Mouse (Mus musculus): Measurements from ENCODE around the gene Gm4981. TPM values are rescaled to one million over a fixed set of nuclear protein-coding genes. Genes with fewer than 3 reads are reported as not detected.
A peak's percentile ranks its signal among the peaks of the same experiment; 100 is the strongest.

Gene Gm4981
- not detected for polyA plus RNA-seq (2012; fragmentation: generic; extraction: Trizol)
- long read RNA-seq, experiment 1 = 0 reads
- long read RNA-seq, experiment 2 = 0 reads

DNA sequence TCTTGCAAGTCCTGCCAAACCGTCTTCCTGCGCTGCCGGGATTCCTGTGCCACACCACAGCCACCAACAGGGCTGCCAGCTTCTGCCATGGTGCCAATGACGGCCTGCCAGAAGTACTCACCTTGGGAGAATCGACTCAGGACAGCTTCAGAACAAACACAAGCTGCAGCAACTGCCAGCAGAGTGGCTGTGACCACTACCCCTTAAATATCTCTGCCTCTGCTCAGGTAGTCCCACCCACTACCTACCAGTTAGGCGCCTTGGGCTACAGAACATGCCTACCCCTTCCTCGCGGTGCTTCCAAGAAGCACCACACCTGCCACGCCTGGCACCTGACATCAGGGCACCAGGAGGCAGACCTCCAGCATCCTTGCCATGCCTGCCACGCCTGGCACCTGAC is at the start of gene Gm4981:
Gene Gm4981 (minus strand): TSS at position 89 of the 400 bp plus-strand sequence.
- no peaks in the 10 kb centered on the region for H3K79me3 ChIP-seq (ENCODE audit: low read depth)
- H3K79me2 ChIP-seq (ENCODE audit: control insufficient read depth, insufficient read depth) = no peaks in the 10 kb centered on the region
- peaks cover 3% of the 10 kb centered on the region for H3K27me3 ChIP-seq (ENCODE audit: control insufficient read depth, insufficient read depth, insufficient read length)
- TF ChIP-seq USF1 (IDR thresholded peaks at IDR 0.05; ENCODE audit: low read depth) (no peak), MAX (IDR thresholded peaks at IDR 0.05) (no peak), CTCF (IDR thresholded peaks at IDR 0.05; ENCODE audit: control insufficient read depth, insufficient read depth, insufficient read length) (no peak), MYOD1 (IDR thresholded peaks at IDR 0.05; ENCODE audit: control insufficient read depth, insufficient read length, low read depth) (no peak), MYOG (IDR thresholded peaks at IDR 0.05; ENCODE audit: control insufficient read depth, extremely low read depth, insufficient read length) (no peak), FOSL1 (IDR thresholded peaks at IDR 0.05; ENCODE audit: insufficient read depth, low read length, poor library complexity, severe bottlenecking) (no peak), CEBPB (IDR thresholded peaks at IDR 0.05; ENCODE audit: low read depth) (no peak)
- H3K4me3 ChIP-seq (ENCODE audit: insufficient read depth, poor library complexity, severe bottlenecking) = no peak within 1 kb of the TSS
- H3ac ChIP-seq (ENCODE audit: control insufficient read depth, insufficient read length, low read depth) = no peak within 1 kb of the TSS
- H3K36me3 ChIP-seq (ENCODE audit: control insufficient read depth, insufficient read depth) = no peaks in the 10 kb centered on the region

GRCm38 (mm10) chr10:58282238-58282637 is 45.7 kb upstream of the Gm4981 start:
- peaks cover 52% of the 10 kb centered on the region for H3K36me3 ChIP-seq (ENCODE audit: control insufficient read depth, insufficient read depth)
- no peak overlapping the region for H3K4me3 ChIP-seq (ENCODE audit: insufficient read depth, poor library complexity, severe bottlenecking)
- H3K27me3 ChIP-seq (ENCODE audit: control insufficient read depth, insufficient read depth, insufficient read length) = no peaks in the 10 kb centered on the region
- H3ac ChIP-seq (ENCODE audit: control insufficient read depth, insufficient read length, low read depth) = no peak overlapping the region
- H3K79me3 ChIP-seq (ENCODE audit: low read depth) = no peaks in the 10 kb centered on the region
- no peak for TF ChIP-seq MYOG (IDR thresholded peaks at IDR 0.05; ENCODE audit: control insufficient read depth, extremely low read depth, insufficient read length)
- no peak for TF ChIP-seq MAX (IDR thresholded peaks at IDR 0.05)
- TF ChIP-seq USF1 (IDR thresholded peaks at IDR 0.05; ENCODE audit: low read depth) = no peak
- TF ChIP-seq MYOD1 (IDR thresholded peaks at IDR 0.05; ENCODE audit: control insufficient read depth, insufficient read length, low read depth) = no peak
- TF ChIP-seq FOSL1 (IDR thresholded peaks at IDR 0.05; ENCODE audit: insufficient read depth, low read length, poor library complexity, severe bottlenecking) = no peak
- no peak for TF ChIP-seq CTCF (IDR thresholded peaks at IDR 0.05; ENCODE audit: control insufficient read depth, insufficient read depth, insufficient read length)
- TF ChIP-seq CEBPB (IDR thresholded peaks at IDR 0.05; ENCODE audit: low read depth) = no peak
- H3K79me2 ChIP-seq (ENCODE audit: control insufficient read depth, insufficient read depth) = no peaks in the 10 kb centered on the region

- no peak overlapping the region for H3K4me3 ChIP-seq (ENCODE audit: insufficient read depth, poor library complexity, severe bottlenecking)
- no peak overlapping the region for H3ac ChIP-seq (ENCODE audit: control insufficient read depth, insufficient read length, low read depth)
- no peaks in the 10 kb centered on the region for H3K27me3 ChIP-seq (ENCODE audit: control insufficient read depth, insufficient read depth, insufficient read length)
- TF ChIP-seq CEBPB (IDR thresholded peaks at IDR 0.05; ENCODE audit: low read depth) (no peak), FOSL1 (IDR thresholded peaks at IDR 0.05; ENCODE audit: insufficient read depth, low read length, poor library complexity, severe bottlenecking) (no peak), MAX (IDR thresholded peaks at IDR 0.05) (no peak), USF1 (IDR thresholded peaks at IDR 0.05; ENCODE audit: low read depth) (no peak), MYOG (IDR thresholded peaks at IDR 0.05; ENCODE audit: control insufficient read depth, extremely low read depth, insufficient read length) (no peak), CTCF (IDR thresholded peaks at IDR 0.05; ENCODE audit: control insufficient read depth, insufficient read depth, insufficient read length) (no peak), MYOD1 (IDR thresholded peaks at IDR 0.05; ENCODE audit: control insufficient read depth, insufficient read length, low read depth) (no peak)
- peaks cover 6% of the 10 kb centered on the region for H3K79me2 ChIP-seq (ENCODE audit: control insufficient read depth, insufficient read depth)
- H3K79me3 ChIP-seq (ENCODE audit: low read depth) = no peaks in the 10 kb centered on the region
- H3K36me3 ChIP-seq (ENCODE audit: control insufficient read depth, insufficient read depth) = peaks cover 29% of the 10 kb centered on the region
Measured at GRCm38 (mm10) chr10:58258466-58258865, 22.0 kb upstream of the Gm4981 start.

DNA sequence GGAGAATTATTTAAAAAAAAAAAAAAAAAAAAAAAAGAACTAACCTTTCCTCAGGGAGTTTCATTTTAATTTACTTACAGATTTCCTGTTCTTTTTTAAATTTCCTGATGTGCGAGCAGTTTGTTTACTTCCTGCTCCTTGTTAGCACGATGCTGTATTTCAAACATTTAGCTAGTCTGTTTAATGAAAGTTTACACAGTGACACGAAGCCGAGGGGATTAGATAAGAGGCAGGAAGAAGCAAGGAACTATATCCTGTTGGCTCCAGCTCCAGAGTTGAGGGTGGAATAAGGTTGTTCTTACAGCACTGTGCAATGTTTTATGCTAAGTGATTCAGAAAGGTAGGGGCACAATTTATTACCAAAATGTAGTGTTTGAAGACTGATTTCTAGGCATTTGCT is 19.5 kb upstream of the Gm4981 start:
- H3ac ChIP-seq (ENCODE audit: control insufficient read depth, insufficient read length, low read depth) = peak overlapping the region; percentile 56
- H3K36me3 ChIP-seq (ENCODE audit: control insufficient read depth, insufficient read depth) = peaks cover 11% of the 10 kb centered on the region
- no peaks in the 10 kb centered on the region for H3K79me3 ChIP-seq (ENCODE audit: low read depth)
- no peaks in the 10 kb centered on the region for H3K27me3 ChIP-seq (ENCODE audit: control insufficient read depth, insufficient read depth, insufficient read length)
- TF ChIP-seq MAX (IDR thresholded peaks at IDR 0.05) = no peak
- TF ChIP-seq MYOD1 (IDR thresholded peaks at IDR 0.05; ENCODE audit: control insufficient read depth, insufficient read length, low read depth) = no peak
- TF ChIP-seq CEBPB (IDR thresholded peaks at IDR 0.05; ENCODE audit: low read depth) = no peak
- TF ChIP-seq FOSL1 (IDR thresholded peaks at IDR 0.05; ENCODE audit: insufficient read depth, low read length, poor library complexity, severe bottlenecking) = no peak
- TF ChIP-seq USF1 (IDR thresholded peaks at IDR 0.05; ENCODE audit: low read depth) = no peak
- TF ChIP-seq CTCF (IDR thresholded peaks at IDR 0.05; ENCODE audit: control insufficient read depth, insufficient read depth, insufficient read length) = no peak
- peak overlapping the region; percentile 78 for H3K4me3 ChIP-seq (ENCODE audit: insufficient read depth, poor library complexity, severe bottlenecking)
- peaks cover 6% of the 10 kb centered on the region for H3K79me2 ChIP-seq (ENCODE audit: control insufficient read depth, insufficient read depth)

- TF ChIP-seq USF1 (IDR thresholded peaks at IDR 0.05; ENCODE audit: low read depth) (no peak), MAX (IDR thresholded peaks at IDR 0.05) (peak; percentile 71)
- Histone ChIP-seq H3K79me2 (ENCODE audit: control insufficient read depth, insufficient read depth) (peaks cover 6% of the 10 kb centered on the region), H3ac (ENCODE audit: control insufficient read depth, insufficient read length, low read depth) (peak within 1 kb of the TSS; percentile 56), H3K36me3 (ENCODE audit: control insufficient read depth, insufficient read depth) (peaks cover 7% of the 10 kb centered on the region), H3K27me3 (ENCODE audit: control insufficient read depth, insufficient read depth, insufficient read length) (no peaks in the 10 kb centered on the region), H3K4me3 (ENCODE audit: insufficient read depth, poor library complexity, severe bottlenecking) (peak within 1 kb of the TSS; percentile 78), H3K79me3 (ENCODE audit: low read depth) (no peaks in the 10 kb centered on the region)
Measured at GRCm38 (mm10) chr10:58255213-58255892, 18.9 kb upstream of the Gm4981 start, which contains the start of gene Gcc2. Gene Gcc2 (plus strand): TSS chr10:58255497.

Measured in C2C12 (cell line).